Mouse (Mus musculus): Measurements from ENCODE around the gene Slc45a3. TPM values are rescaled to one million over a fixed set of nuclear protein-coding genes. Genes with fewer than 3 reads are reported as not detected.

Gene Slc45a3
- polyA plus RNA-seq (2016; fragmentation: Nextera tagmentation; extraction: Ambion mirVana), result 8.2 and 11.1 TPM in 2 replicates

- no peaks in the 10 kb centered on the region for H3K9me3 ChIP-seq
- H3K4me2 ChIP-seq (replicated peaks), result peak within 1 kb of the TSS; percentile 98
- peak within 1 kb of the TSS; percentile 84 for H3K4me3 ChIP-seq
- H3K27me3 ChIP-seq (replicated peaks), result peaks cover 22% of the 10 kb centered on the region
- WGBS, result under 1% methylated on average over 35 of the region's 35 CpGs
- no peak within 1 kb of the TSS for H3K27ac ChIP-seq
- H3K36me3 ChIP-seq, result no peaks in the 10 kb centered on the region
- H3K4me1 ChIP-seq, result peaks cover 33% of the 10 kb centered on the region
- peak within 1 kb of the TSS; percentile 80 for H3K9ac ChIP-seq
- ATAC-seq (ENCODE audit: low FRiP score, low read depth), result peak; percentile 51
Observed at GRCm38 (mm10) chr1:131962606-131963084, at the start of gene Slc45a3. TSS of gene Slc45a3 (plus strand) at chr1:131962967.

DNA sequence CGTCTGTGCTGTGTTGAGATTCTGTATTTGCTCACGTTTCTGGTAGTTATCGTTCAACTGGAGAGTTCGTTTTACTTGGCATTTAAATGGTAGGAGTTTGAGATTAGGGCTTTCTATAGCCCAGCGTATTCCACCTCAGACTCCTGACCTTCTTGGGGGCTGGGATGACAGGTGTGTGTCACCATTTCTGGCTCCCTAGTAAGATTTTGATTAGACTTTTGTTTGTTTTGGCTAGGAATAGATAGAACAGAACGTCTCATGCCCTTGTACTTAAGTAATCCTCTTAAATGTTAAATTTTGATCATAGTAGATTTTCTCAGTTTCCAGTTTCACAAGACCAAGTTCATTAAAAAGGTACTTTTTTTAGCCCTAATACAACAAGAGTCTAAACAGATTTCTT lies 45.1 kb upstream of the Slc45a3 start:
- Histone ChIP-seq H3K9me3 (no peaks in the 10 kb centered on the region), H3K27ac (no peak overlapping the region), H3K9ac (no peak overlapping the region), H3K27me3 (replicated peaks) (no peaks in the 10 kb centered on the region), H3K4me3 (no peak overlapping the region), H3K36me3 (peaks cover 21% of the 10 kb centered on the region), H3K4me1 (peaks cover 10% of the 10 kb centered on the region; the same call in 1 of the 2 replicates), H3K4me2 (replicated peaks) (no peak overlapping the region)
- WGBS, result 86% methylated on average over 6 of the region's 6 CpGs
- no peak for ATAC-seq (ENCODE audit: low FRiP score, low read depth)

DNA sequence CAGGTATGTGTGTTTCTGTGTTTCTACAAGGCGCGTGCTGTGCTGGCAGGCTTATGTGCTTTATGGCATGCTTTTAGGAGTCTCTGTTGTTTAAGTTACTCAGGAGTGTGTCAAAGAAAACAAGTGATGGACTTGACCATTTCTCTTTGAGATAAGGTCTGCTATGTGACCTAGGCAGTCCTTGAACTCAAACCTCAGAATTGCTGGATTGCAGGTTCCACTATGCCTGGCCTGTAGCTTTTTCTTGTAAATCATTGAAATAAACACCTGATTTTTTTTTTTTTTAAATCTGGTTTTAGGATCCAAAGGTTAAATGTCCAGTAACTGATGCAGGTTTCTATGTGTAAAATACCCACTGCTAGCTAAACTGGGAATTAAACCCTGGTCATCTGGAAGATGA lies 43.7 kb upstream of the Slc45a3 start:
- H3K4me3 ChIP-seq, result no peak overlapping the region
- H3K27me3 ChIP-seq (replicated peaks), result no peaks in the 10 kb centered on the region
- peaks cover 34% of the 10 kb centered on the region for H3K36me3 ChIP-seq
- H3K4me1 ChIP-seq, result peaks cover 10% of the 10 kb centered on the region; the same call in 1 of the 2 replicates
- no peak overlapping the region for H3K4me2 ChIP-seq (replicated peaks)
- WGBS, result 100% methylated on average over 2 of the region's 2 CpGs
- H3K27ac ChIP-seq, result no peak overlapping the region
- ATAC-seq (ENCODE audit: low FRiP score, low read depth), result no peak
- H3K9ac ChIP-seq, result no peak overlapping the region
- H3K9me3 ChIP-seq, result no peaks in the 10 kb centered on the region

DNA sequence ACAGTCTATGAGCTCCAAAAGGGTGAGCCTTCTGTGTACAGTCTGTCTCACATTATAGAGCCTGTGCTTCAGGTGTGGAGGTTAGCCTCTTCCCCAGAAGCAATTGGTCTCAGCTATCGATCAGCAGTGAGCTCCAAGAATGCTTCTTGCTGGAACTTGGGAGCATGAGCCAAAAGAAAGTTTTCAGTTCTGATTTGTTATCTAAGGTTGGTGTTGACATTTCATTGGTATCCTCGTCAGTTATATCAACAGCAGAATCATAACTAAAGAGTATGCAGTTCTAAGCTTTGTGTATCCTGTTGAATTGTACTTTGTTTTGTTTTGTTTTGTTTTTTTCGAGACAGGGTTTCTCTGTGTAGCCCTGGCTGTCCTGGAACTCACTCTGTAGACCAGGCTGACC lies 40.7 kb upstream of the Slc45a3 start:
- Histone ChIP-seq H3K9ac (no peak overlapping the region), H3K27ac (no peak overlapping the region), H3K36me3 (peaks cover 60% of the 10 kb centered on the region), H3K4me1 (no peaks in the 10 kb centered on the region), H3K27me3 (replicated peaks) (no peaks in the 10 kb centered on the region), H3K4me2 (replicated peaks) (no peak overlapping the region), H3K9me3 (no peaks in the 10 kb centered on the region), H3K4me3 (no peak overlapping the region)
- WGBS, result 95% methylated on average over 3 of the region's 3 CpGs
- no peak for ATAC-seq (ENCODE audit: low FRiP score, low read depth)

GRCm38 (mm10) chr1:131933471-131933870 lies 29.3 kb upstream of the Slc45a3 start:
- H3K27ac ChIP-seq, result no peak overlapping the region
- H3K4me3 ChIP-seq, result no peak overlapping the region
- WGBS, result 91% methylated on average over 2 of the region's 2 CpGs
- H3K9me3 ChIP-seq, result no peaks in the 10 kb centered on the region
- H3K9ac ChIP-seq, result no peak overlapping the region
- H3K4me1 ChIP-seq, result no peaks in the 10 kb centered on the region
- no peaks in the 10 kb centered on the region for H3K27me3 ChIP-seq (replicated peaks)
- no peak for ATAC-seq (ENCODE audit: low FRiP score, low read depth)
- H3K36me3 ChIP-seq, result peaks cover 39% of the 10 kb centered on the region
- no peak overlapping the region for H3K4me2 ChIP-seq (replicated peaks)

DNA sequence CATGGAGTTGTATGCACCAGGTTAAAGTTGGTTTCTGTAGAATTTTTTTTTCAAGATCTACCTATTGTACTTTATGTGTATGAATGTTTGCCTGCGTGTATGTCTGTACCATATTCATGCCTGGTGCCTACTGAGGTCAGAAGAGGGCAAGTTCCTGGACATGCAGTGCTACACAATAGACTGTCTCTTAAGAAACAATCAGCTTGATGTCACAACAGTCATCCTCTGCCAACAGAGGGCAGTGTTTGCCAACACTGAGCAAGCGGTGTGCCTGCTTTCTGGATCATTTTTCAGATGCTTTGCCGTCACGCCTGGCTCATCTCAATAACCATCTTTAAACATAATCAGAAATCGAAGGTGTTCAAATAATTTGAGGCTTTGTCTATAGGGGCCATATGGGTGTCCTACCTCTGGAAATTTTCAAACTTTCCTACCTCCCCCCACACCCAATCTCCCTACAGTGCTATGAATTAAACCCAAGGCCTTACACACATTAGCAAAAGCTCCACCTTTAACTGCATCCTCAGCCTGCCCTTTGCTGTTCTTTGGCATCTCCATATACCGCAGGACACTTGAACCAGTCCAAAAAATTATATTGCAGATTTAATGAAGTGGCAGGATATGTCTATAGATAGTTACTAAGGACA lies 25.0 kb upstream of the Slc45a3 start:
- WGBS, result 59% methylated on average over 6 of the region's 6 CpGs
- Histone ChIP-seq H3K27me3 (replicated peaks) (no peaks in the 10 kb centered on the region), H3K27ac (no peak overlapping the region), H3K9me3 (no peaks in the 10 kb centered on the region), H3K4me3 (no peak overlapping the region), H3K4me2 (replicated peaks) (no peak overlapping the region), H3K9ac (no peak overlapping the region), H3K4me1 (peaks cover 5% of the 10 kb centered on the region), H3K36me3 (peaks cover 5% of the 10 kb centered on the region)
- 0 out of 2 replicates have a peak, but pooled peaks have one; percentile 65 for ATAC-seq (ENCODE audit: low FRiP score, low read depth)

DNA sequence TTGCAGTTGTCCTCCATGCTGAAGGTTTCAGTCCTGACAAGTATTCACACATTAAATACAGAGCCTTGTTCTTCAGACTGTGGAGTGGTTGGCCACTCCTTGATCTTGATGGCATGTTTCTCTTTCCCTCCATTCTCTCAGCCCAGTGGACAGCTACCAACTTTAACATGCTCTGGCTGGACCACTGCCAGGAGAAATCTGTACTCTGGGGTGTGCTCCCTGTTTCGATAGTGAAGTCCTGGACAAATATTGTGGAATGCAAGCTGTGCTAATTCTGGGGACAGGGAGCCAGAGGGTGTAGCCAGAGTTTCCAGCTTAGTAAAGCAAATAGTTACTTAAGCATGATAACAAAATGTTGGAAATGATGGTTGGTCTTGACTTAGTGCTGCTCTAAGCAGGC lies 24.0 kb upstream of the Slc45a3 start:
- no peak overlapping the region for H3K27ac ChIP-seq
- H3K27me3 ChIP-seq (replicated peaks), result no peaks in the 10 kb centered on the region
- peaks cover 5% of the 10 kb centered on the region for H3K4me1 ChIP-seq
- 89% methylated on average over 1 of the region's 1 CpGs for WGBS
- H3K4me2 ChIP-seq (replicated peaks), result no peak overlapping the region
- H3K36me3 ChIP-seq, result peaks cover under 1% of the 10 kb centered on the region; the same call in 1 of the 2 replicates
- no peaks in the 10 kb centered on the region for H3K9me3 ChIP-seq
- no peak overlapping the region for H3K9ac ChIP-seq
- H3K4me3 ChIP-seq, result no peak overlapping the region
- no peak for ATAC-seq (ENCODE audit: low FRiP score, low read depth)

GRCm38 (mm10) chr1:131940711-131941244 lies 22.0 kb upstream of the Slc45a3 start:
- WGBS, result 63% methylated on average over 2 of the region's 2 CpGs
- no peak overlapping the region for H3K27ac ChIP-seq

DNA sequence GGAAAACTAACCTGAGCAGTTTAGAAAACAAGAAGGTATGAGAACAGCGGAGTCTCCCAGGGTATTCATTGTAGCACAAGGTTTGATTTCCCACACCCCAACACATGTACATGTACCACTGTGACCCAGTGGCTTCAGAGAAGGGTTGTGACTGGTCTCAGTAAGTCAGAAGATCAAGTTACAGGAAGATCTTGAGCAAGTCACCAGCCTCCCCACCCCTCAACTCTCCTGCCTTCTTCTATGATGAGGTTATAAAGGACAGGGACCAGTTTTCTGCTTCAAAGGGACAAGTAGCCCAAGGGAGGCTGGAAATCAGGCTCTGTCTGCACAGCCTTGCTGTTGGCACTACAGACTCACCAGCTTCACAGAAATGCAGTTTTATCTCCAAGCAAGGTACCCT lies 21.3 kb upstream of the Slc45a3 start:
- H3K9me3 ChIP-seq, result no peaks in the 10 kb centered on the region
- ATAC-seq (ENCODE audit: low FRiP score, low read depth), result no peak
- no peaks in the 10 kb centered on the region for H3K36me3 ChIP-seq
- no peaks in the 10 kb centered on the region for H3K27me3 ChIP-seq (replicated peaks)
- 95% methylated on average over 1 of the region's 1 CpGs for WGBS
- H3K4me2 ChIP-seq (replicated peaks), result no peak overlapping the region
- H3K4me3 ChIP-seq, result no peak overlapping the region
- H3K4me1 ChIP-seq, result peaks cover 5% of the 10 kb centered on the region
- H3K9ac ChIP-seq, result no peak overlapping the region
- H3K27ac ChIP-seq, result no peak overlapping the region

More at GRCm38 (mm10) chr1:131940711-131941244, 22.0 kb upstream of the Slc45a3 start:
- peaks cover 5% of the 10 kb centered on the region for H3K4me1 ChIP-seq
- H3K4me3 ChIP-seq, result no peak overlapping the region
- no peaks in the 10 kb centered on the region for H3K9me3 ChIP-seq
- H3K36me3 ChIP-seq, result no peaks in the 10 kb centered on the region
- no peak for ATAC-seq (ENCODE audit: low FRiP score, low read depth)
- H3K9ac ChIP-seq, result no peak overlapping the region
- H3K27me3 ChIP-seq (replicated peaks), result no peaks in the 10 kb centered on the region
- no peak overlapping the region for H3K4me2 ChIP-seq (replicated peaks)

DNA sequence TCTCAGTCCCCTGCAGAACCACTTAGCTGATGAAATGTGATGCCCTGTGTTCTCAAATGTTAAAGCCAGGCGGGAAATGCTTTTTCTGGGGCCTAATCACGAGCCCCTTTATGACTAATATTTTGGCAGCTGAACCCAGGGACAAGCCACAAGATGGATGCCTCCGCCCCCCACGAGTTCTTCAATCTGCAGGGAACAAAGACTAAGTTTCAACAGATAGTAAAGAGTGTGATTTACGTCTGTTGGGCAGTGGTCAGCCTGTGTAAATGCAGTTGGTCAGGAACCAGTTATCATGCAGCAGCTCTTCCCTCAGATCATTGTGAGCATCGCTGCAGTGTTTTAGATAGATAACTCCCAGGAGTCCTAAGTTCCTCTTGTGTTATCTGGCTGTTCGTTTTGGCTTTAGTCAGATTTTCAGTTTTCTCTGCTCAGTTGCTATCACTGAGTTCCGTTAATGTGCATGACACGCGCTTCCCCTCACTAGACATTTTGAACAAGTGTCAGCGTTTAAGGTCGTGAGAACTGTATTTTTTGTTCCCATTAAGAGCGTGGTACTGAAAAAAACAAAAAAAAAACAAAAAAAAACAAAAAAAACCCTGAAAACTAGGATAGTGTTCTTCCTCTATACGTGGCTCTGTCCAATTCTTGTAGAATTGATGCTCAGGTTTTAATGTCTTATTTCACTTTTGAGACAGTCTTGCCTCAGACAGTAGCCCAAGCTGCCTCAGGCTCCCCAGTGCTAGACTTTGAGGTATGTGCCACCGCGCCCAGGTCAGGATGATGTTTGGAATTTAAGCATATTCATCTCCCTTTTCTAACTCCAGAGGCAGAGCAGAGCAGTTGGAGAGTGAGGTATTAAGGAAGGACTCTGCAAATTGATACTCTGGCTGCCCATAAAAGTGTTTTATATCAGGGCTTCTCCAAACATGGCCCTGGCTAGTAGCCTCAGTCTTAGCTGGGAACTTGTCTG lies 19.9 kb upstream of the Slc45a3 start:
- no peak overlapping the region for H3K4me3 ChIP-seq
- WGBS, result 46% methylated on average over 16 of the region's 16 CpGs
- no peaks in the 10 kb centered on the region for H3K9me3 ChIP-seq
- H3K4me2 ChIP-seq (replicated peaks), result no peak overlapping the region
- ATAC-seq (ENCODE audit: low FRiP score, low read depth), result no peak
- no peaks in the 10 kb centered on the region for H3K27me3 ChIP-seq (replicated peaks)
- H3K36me3 ChIP-seq, result no peaks in the 10 kb centered on the region
- H3K4me1 ChIP-seq, result peaks cover 9% of the 10 kb centered on the region
- no peak overlapping the region for H3K9ac ChIP-seq
- H3K27ac ChIP-seq, result no peak overlapping the region

DNA sequence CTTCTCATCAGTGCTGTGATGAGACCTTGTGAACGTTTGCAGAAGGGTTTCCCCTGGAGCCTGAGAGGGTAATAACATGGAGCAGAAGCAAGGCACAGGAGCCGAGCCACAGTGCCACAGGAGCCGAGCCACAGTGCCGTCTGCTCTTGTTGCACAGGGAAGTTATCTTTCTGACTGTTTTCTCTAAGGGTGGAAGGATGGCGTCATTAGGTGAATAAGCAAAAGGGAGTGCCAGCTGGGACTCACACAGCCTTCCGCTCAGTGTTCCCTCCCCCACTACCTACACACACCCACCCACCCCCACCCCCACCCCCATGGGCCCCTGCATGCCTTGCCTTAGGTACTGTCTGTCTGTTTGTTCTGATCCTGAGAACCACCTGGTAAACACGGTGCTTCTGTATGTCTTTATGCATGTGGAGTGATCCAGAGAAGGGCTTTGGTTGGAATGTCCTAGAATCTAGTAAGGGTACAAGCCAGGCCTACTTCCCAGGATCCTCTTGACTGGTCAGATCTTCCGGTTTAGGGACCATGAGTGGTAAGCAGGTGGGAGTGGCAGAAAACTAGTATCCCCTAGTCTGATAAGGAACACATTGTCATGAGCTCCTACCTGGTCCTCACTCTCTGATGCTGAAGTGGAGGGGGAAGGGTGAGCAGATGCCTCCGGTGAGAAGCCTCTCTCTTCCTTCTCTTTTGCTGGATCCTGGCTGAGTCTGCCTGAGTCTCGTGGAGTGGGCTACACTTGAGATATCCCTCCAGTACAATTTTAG lies 16.9 kb upstream of the Slc45a3 start:
- 72% methylated on average over 10 of the region's 10 CpGs for WGBS

More for the DNA sequence above, 16.9 kb upstream of the Slc45a3 start:
- ATAC-seq (ENCODE audit: low FRiP score, low read depth), result no peak
- Histone ChIP-seq H3K27me3 (replicated peaks) (no peaks in the 10 kb centered on the region), H3K27ac (no peak overlapping the region), H3K9ac (no peak overlapping the region), H3K36me3 (no peaks in the 10 kb centered on the region), H3K9me3 (no peaks in the 10 kb centered on the region), H3K4me3 (no peak overlapping the region), H3K4me2 (replicated peaks) (no peak overlapping the region), H3K4me1 (peaks cover 11% of the 10 kb centered on the region)
